Mouse (Mus musculus) forebrain, embryonic 10.5 days (tissue): ENCODE data around the gene 1600014C10Rik. TPM values are rescaled to one million over a fixed set of nuclear protein-coding genes. Genes with fewer than 3 reads are reported as not detected.
A peak's percentile ranks its signal among the peaks of the same experiment; 100 is the strongest.

ENCODE experiments used
- DNase-seq: peaks from one replicate; pipeline ENCODE4 v3.0.0-alpha.2; 2017; ENCODE audit warnings: low spot score; ENCODE audit errors: extremely low spot score
- H3K27ac ChIP-seq: fragments of 300-500 bp; sonication (generic); 2 replicates; pipeline ENCODE4 v1.5.1; 2016; ENCODE audit warnings: mild to moderate bottlenecking
- H3K27me3 ChIP-seq: fragments of 300-500 bp; sonication (generic); 2 replicates; pipeline ENCODE4 v1.6.1; 2016; ENCODE audit warnings: mild to moderate bottlenecking; ENCODE audit not compliant: poor library complexity, severe bottlenecking
- H3K36me3 ChIP-seq: fragments of 300-500 bp; sonication (generic); replicated peaks from 2 replicates; pipeline ENCODE4 v1.6.1; 2016; ENCODE audit warnings: mild to moderate bottlenecking, moderate library complexity
- H3K4me1 ChIP-seq: fragments of 300-500 bp; sonication (generic); 2 replicates; pipeline ENCODE4 v1.6.1; 2016
- H3K4me3 ChIP-seq: fragments of 300-500 bp; sonication (generic); 2 replicates; pipeline ENCODE4 v1.5.1; 2016; ENCODE audit warnings: mild to moderate bottlenecking, moderate library complexity
- H3K9me3 ChIP-seq: fragments of 300-500 bp; sonication (generic); 2 replicates; pipeline ENCODE4 v1.6.1; 2016; ENCODE audit warnings: mild to moderate bottlenecking, moderate library complexity
- WGBS: fragments of 180-500 bp; shearing (Covaris S2); methylation state at CpG from one replicate; pipeline ENCODE4 v1.1.7; 2016; 5-methylcytosine and 5-hydroxymethylcytosine counted together
- polyA plus RNA-seq: library from polyadenylated mRNA; unstranded; fragments of >200 nt; fragmentation: Nextera tagmentation; extraction: Ambion mirVana; gene quantifications from 2 replicates; pipeline ENCODE4 v1.2.1, GENCODE M21; 2016

Gene 1600014C10Rik
- polyA plus RNA-seq, 1 experiment from 2014 or later: 14.3 TPM

- 74% methylated on average over 21 of the region's 21 CpGs for WGBS
- no peak overlapping the region for H3K27ac ChIP-seq
- H3K36me3 ChIP-seq: no peaks in the 10 kb centered on the region
- H3K27me3 ChIP-seq: peaks cover 2% of the 10 kb centered on the region; the same call in 1 of the 2 replicates
- H3K4me3 ChIP-seq: no peak overlapping the region
- H3K4me1 ChIP-seq: peaks cover 3% of the 10 kb centered on the region
- no peak for DNase-seq
- H3K9me3 ChIP-seq: no peaks in the 10 kb centered on the region; the same call in 1 of the 2 replicates
Measured at GRCm38 (mm10) chr7:38166930-38167645, 15.9 kb upstream of the 1600014C10Rik start.

- peak; percentile 40 for DNase-seq
- Histone ChIP-seq H3K4me3 (no peak overlapping the region), H3K9me3 (no peaks in the 10 kb centered on the region; the same call in 1 of the 2 replicates), H3K4me1 (peaks cover 3% of the 10 kb centered on the region), H3K27me3 (peaks cover 4% of the 10 kb centered on the region; the same call in 1 of the 2 replicates), H3K27ac (no peak overlapping the region), H3K36me3 (no peaks in the 10 kb centered on the region)
- 21% methylated on average over 11 of the region's 11 CpGs for WGBS
Measured at GRCm38 (mm10) chr7:38167724-38168141, 15.3 kb upstream of the 1600014C10Rik start.

GRCm38 (mm10) chr7:38173871-38174270 lies 9.1 kb upstream of the 1600014C10Rik start:
- Histone ChIP-seq H3K4me3 (peak overlapping the region; percentile 49), H3K27me3 (peaks cover 38% of the 10 kb centered on the region), H3K9me3 (no peaks in the 10 kb centered on the region; the same call in 1 of the 2 replicates), H3K27ac (peak overlapping the region; percentile 90), H3K36me3 (no peaks in the 10 kb centered on the region), H3K4me1 (peaks cover 21% of the 10 kb centered on the region)
- DNase-seq: peak; percentile 33
- 11% methylated on average over 14 of the region's 14 CpGs for WGBS

- no peaks in the 10 kb centered on the region; the same call in 1 of the 2 replicates for H3K9me3 ChIP-seq
- 10% methylated on average over 31 of the region's 31 CpGs for WGBS
- no peaks in the 10 kb centered on the region for H3K36me3 ChIP-seq
- H3K4me1 ChIP-seq: peaks cover 21% of the 10 kb centered on the region
- peak overlapping the region; percentile 49 for H3K4me3 ChIP-seq
- H3K27me3 ChIP-seq: peaks cover 38% of the 10 kb centered on the region
- peak overlapping the region; percentile 90 for H3K27ac ChIP-seq
- DNase-seq: peak; percentile 57
Measured at GRCm38 (mm10) chr7:38174321-38175148, 8.5 kb upstream of the 1600014C10Rik start.

GRCm38 (mm10) chr7:38176056-38176455 lies 7.0 kb upstream of the 1600014C10Rik start:
- Histone ChIP-seq H3K27me3 (peaks cover 38% of the 10 kb centered on the region), H3K36me3 (no peaks in the 10 kb centered on the region), H3K9me3 (no peaks in the 10 kb centered on the region), H3K4me1 (peaks cover 21% of the 10 kb centered on the region), H3K27ac (no peak overlapping the region), H3K4me3 (no peak overlapping the region)
- DNase-seq: no peak
- 81% methylated on average over 3 of the region's 3 CpGs for WGBS

- 77% methylated on average over 3 of the region's 3 CpGs for WGBS
Measured at GRCm38 (mm10) chr7:38179896-38180295, 3.1 kb upstream of the 1600014C10Rik start.

GRCm38 (mm10) chr7:38181366-38181765 lies 1.7 kb upstream of the 1600014C10Rik start:
- Histone ChIP-seq H3K4me1 (peaks cover 22% of the 10 kb centered on the region), H3K27ac (no peak overlapping the region), H3K36me3 (no peaks in the 10 kb centered on the region), H3K27me3 (no peaks in the 10 kb centered on the region; the same call in 1 of the 2 replicates), H3K4me3 (no peak overlapping the region), H3K9me3 (no peaks in the 10 kb centered on the region)
- WGBS: 84% methylated on average over 2 of the region's 2 CpGs
- no peak for DNase-seq

More at GRCm38 (mm10) chr7:38179896-38180295, 3.1 kb upstream of the 1600014C10Rik start:
- DNase-seq: no peak
- Histone ChIP-seq H3K9me3 (no peaks in the 10 kb centered on the region), H3K27me3 (peaks cover 14% of the 10 kb centered on the region; the same call in 1 of the 2 replicates), H3K4me3 (no peak overlapping the region), H3K27ac (no peak overlapping the region), H3K4me1 (peaks cover 24% of the 10 kb centered on the region), H3K36me3 (no peaks in the 10 kb centered on the region)

- DNase-seq: peak; percentile 83
- Histone ChIP-seq H3K36me3 (no peaks in the 10 kb centered on the region), H3K4me1 (peaks cover 22% of the 10 kb centered on the region), H3K4me3 (peak overlapping the region; percentile 71), H3K9me3 (no peaks in the 10 kb centered on the region), H3K27me3 (no peaks in the 10 kb centered on the region), H3K27ac (peak overlapping the region; percentile 91)
- under 1% methylated on average over 11 of the region's 11 CpGs for WGBS
Measured at GRCm38 (mm10) chr7:38182596-38182961, 438 bp upstream of the 1600014C10Rik start.

- Histone ChIP-seq H3K9me3 (no peaks in the 10 kb centered on the region), H3K4me3 (peak overlapping the region; percentile 71), H3K27ac (peak overlapping the region; percentile 91), H3K4me1 (peaks cover 22% of the 10 kb centered on the region), H3K36me3 (no peaks in the 10 kb centered on the region), H3K27me3 (no peaks in the 10 kb centered on the region)
- WGBS: 6% methylated on average over 36 of the region's 36 CpGs
- DNase-seq: peak; percentile 87
Measured at GRCm38 (mm10) chr7:38183709-38184417, 846 bp downstream of the 1600014C10Rik start.

GRCm38 (mm10) chr7:38184418-38184745 lies 1.4 kb downstream of the 1600014C10Rik start:
- 73% methylated on average over 1 of the region's 1 CpGs for WGBS
- Histone ChIP-seq H3K36me3 (no peaks in the 10 kb centered on the region), H3K27ac (no peak overlapping the region), H3K4me3 (peak overlapping the region; percentile 71), H3K4me1 (peaks cover 22% of the 10 kb centered on the region), H3K9me3 (no peaks in the 10 kb centered on the region), H3K27me3 (no peaks in the 10 kb centered on the region)
- no peak for DNase-seq

- no peaks in the 10 kb centered on the region for H3K27me3 ChIP-seq
- H3K36me3 ChIP-seq: 0 out of 2 replicates have a peak, but pooled peaks cover 1% of the 10 kb centered on the region
- no peak overlapping the region for H3K4me3 ChIP-seq
- no peaks in the 10 kb centered on the region for H3K9me3 ChIP-seq
- DNase-seq: no peak
- 90% methylated on average over 6 of the region's 6 CpGs for WGBS
- no peak overlapping the region for H3K27ac ChIP-seq
- H3K4me1 ChIP-seq: peaks cover 22% of the 10 kb centered on the region
Measured at GRCm38 (mm10) chr7:38184786-38185185, 1.8 kb downstream of the 1600014C10Rik start.

- no peak for DNase-seq
- peaks cover 22% of the 10 kb centered on the region for H3K4me1 ChIP-seq
- 75% methylated on average over 4 of the region's 4 CpGs for WGBS
- H3K4me3 ChIP-seq: no peak overlapping the region
- peaks cover 8% of the 10 kb centered on the region; the same call in 1 of the 2 replicates for H3K36me3 ChIP-seq
- no peaks in the 10 kb centered on the region for H3K9me3 ChIP-seq
- no peak overlapping the region for H3K27ac ChIP-seq
- no peaks in the 10 kb centered on the region for H3K27me3 ChIP-seq
Measured at GRCm38 (mm10) chr7:38186861-38187260, 3.8 kb downstream of the 1600014C10Rik start.
